Mouse (Mus musculus): ENCODE data around the gene Ttyh1.
A peak's percentile ranks its signal among the peaks of the same experiment; 100 is the strongest.

Gene Ttyh1

GRCm38 (mm10) chr7:4170193-4170938 is 51.2 kb downstream of the Ttyh1 start:
- no peak for DNase-seq (ENCODE audit: low read depth)

GRCm38 (mm10) chr7:4178438-4178837 is 59.2 kb downstream of the Ttyh1 start:
- peak; percentile 71 for DNase-seq (ENCODE audit: low read depth)
